Mouse (Mus musculus) MEL (cell line): ENCODE measurements at regions not wholly inside any gene's neighbourhood (a gene's known extent, or its start where the extent isn't known, plus 50 kb on each side); places are given as distances from the start of the nearest gene placed in this dataset.

Experiments
- DNase-seq: peaks from one replicate; pipeline ENCODE4 v3.0.0; 2011; ENCODE audit warnings: low read depth, low spot score
- H3K27ac ChIP-seq: 2 replicates; pipeline ENCODE4 v1.5.1; 2012; ENCODE audit warnings: low read depth, mild to moderate bottlenecking, control low read depth, low read length, moderate library complexity; ENCODE audit not compliant: control insufficient read depth
- H3K27me3 ChIP-seq, 2 experiments: fragments of 150-350 bp in 1 of 2; sonication (generic) in 1 of 2; 2 replicates each; pipeline ENCODE4 v1.6.1; 2012; ENCODE audit warnings: low read length in 2 of 2, mild to moderate bottlenecking in 2 of 2, improper control_type of control experiment in 1 of 2, moderate library complexity in 1 of 2; ENCODE audit not compliant: insufficient read depth in 2 of 2, control insufficient read depth in 1 of 2
- H3K36me3 ChIP-seq, 2 experiments: 2 replicates each; pipeline ENCODE4 v1.6.1; 2012 to 2014; ENCODE audit warnings: low read length in 2 of 2, improper control_type of control experiment in 1 of 2, inconsistent platforms in 1 of 2, mild to moderate bottlenecking in 1 of 2; ENCODE audit not compliant: insufficient read depth in 2 of 2, control insufficient read depth in 1 of 2
- H3K4me1 ChIP-seq, 2 experiments: fragments of 150-350 bp in 1 of 2; sonication (generic) in 1 of 2; 2 replicates each; pipeline ENCODE4 v1.6.1; 2012; ENCODE audit warnings: low read length in 2 of 2, improper control_type of control experiment in 1 of 2, mild to moderate bottlenecking in 1 of 2; ENCODE audit not compliant: insufficient read depth in 2 of 2, control insufficient read depth in 1 of 2
- H3K4me3 ChIP-seq, 2 experiments: fragments of 150-350 bp in 1 of 2; sonication (generic) in 1 of 2; 2 replicates each; pipeline ENCODE4 v1.5.1; 2012; ENCODE audit warnings: low read depth in 2 of 2, low read length in 2 of 2, mild to moderate bottlenecking in 2 of 2, moderate library complexity in 2 of 2, control low read depth in 1 of 2, improper control_type of control experiment in 1 of 2; ENCODE audit not compliant: control insufficient read depth in 1 of 2, insufficient read depth in 1 of 2
- H3K79me2 ChIP-seq: 2 replicates; pipeline ENCODE4 v1.6.1; 2012; ENCODE audit warnings: mild to moderate bottlenecking, low read length, moderate library complexity; ENCODE audit not compliant: control insufficient read depth, poor library complexity, insufficient read depth
- H3K9ac ChIP-seq: 2 replicates; pipeline ENCODE4 v1.6.1; 2012; ENCODE audit warnings: low read depth, mild to moderate bottlenecking, control low read depth, low read length, moderate library complexity; ENCODE audit not compliant: control insufficient read depth, poor library complexity, severe bottlenecking
- H3K9me3 ChIP-seq: fragments of 150-350 bp; sonication (generic); replicated peaks from 2 replicates; pipeline ENCODE4 v1.6.1; 2012; ENCODE audit warnings: mild to moderate bottlenecking, low read length, improper control_type of control experiment, moderate library complexity; ENCODE audit not compliant: insufficient read depth
- CHD1 ChIP-seq: IDR thresholded peaks from 2 replicates; pipeline ENCODE4 v1.6.1; 2012; ENCODE audit warnings: low read depth, mild to moderate bottlenecking, inconsistent platforms, low read length, improper control_type of control experiment
- CHD2 ChIP-seq: IDR thresholded peaks from 2 replicates; pipeline ENCODE4 v1.6.1; 2011; ENCODE audit warnings: low read length, improper control_type of control experiment
- CTCF ChIP-seq, 3 experiments: IDR thresholded peaks in 2 of 3; conservative IDR thresholded peaks in 1 of 3; 2 replicates each; pipeline ENCODE4 v1.5.1; 2011 to 2012; ENCODE audit warnings: low read length in 3 of 3, low read depth in 2 of 3, mild to moderate bottlenecking in 2 of 3, improper control_type of control experiment in 1 of 3, inconsistent platforms in 1 of 3, mixed read lengths in 1 of 3, moderate library complexity in 1 of 3; ENCODE audit not compliant: control insufficient read depth in 1 of 3, insufficient read depth in 1 of 3, poor library complexity in 1 of 3, severe bottlenecking in 1 of 3
- E2F4 ChIP-seq: IDR thresholded peaks from 2 replicates; pipeline ENCODE4 v1.6.1; 2011; ENCODE audit warnings: low read depth, low read length, improper control_type of control experiment, borderline replicate concordance
- ELF1 ChIP-seq: IDR thresholded peaks from 2 replicates; pipeline ENCODE4 v1.6.1; 2014; ENCODE audit warnings: low read depth, mild to moderate bottlenecking, inconsistent platforms, low read length, improper control_type of control experiment, moderate library complexity
- EP300 ChIP-seq, 2 experiments: IDR thresholded peaks; 2 replicates each; pipeline ENCODE4 v1.6.1; 2011; ENCODE audit warnings: improper control_type of control experiment in 2 of 2, low read length in 2 of 2, low read depth in 1 of 2, mild to moderate bottlenecking in 1 of 2
- ETS1 ChIP-seq: IDR thresholded peaks from 2 replicates; pipeline ENCODE4 v1.6.1; 2012; ENCODE audit warnings: low read depth, mild to moderate bottlenecking, inconsistent platforms, low read length, improper control_type of control experiment, moderate library complexity
- GABPA ChIP-seq: IDR thresholded peaks from 2 replicates; pipeline ENCODE4 v1.6.1; 2012; ENCODE audit warnings: low read depth, mild to moderate bottlenecking, inconsistent platforms, low read length, improper control_type of control experiment, moderate library complexity
- GATA1 ChIP-seq: IDR thresholded peaks from 2 replicates; pipeline ENCODE4 v1.6.1; 2011; ENCODE audit warnings: low read depth, low read length, improper control_type of control experiment
- JUND ChIP-seq: IDR thresholded peaks from 2 replicates; pipeline ENCODE4 v1.6.1; 2011; ENCODE audit warnings: low read depth, mild to moderate bottlenecking, improper control_type of control experiment, low read length
- MAFK ChIP-seq: IDR thresholded peaks from 2 replicates; pipeline ENCODE4 v1.6.1; 2011; ENCODE audit warnings: low read depth, mild to moderate bottlenecking, low read length, improper control_type of control experiment, borderline replicate concordance
- MAX ChIP-seq: IDR thresholded peaks from 2 replicates; pipeline ENCODE4 v1.6.1; 2011; ENCODE audit warnings: low read length, improper control_type of control experiment
- MXI1 ChIP-seq: IDR thresholded peaks from 2 replicates; pipeline ENCODE4 v1.6.1; 2011; ENCODE audit warnings: mild to moderate bottlenecking, low read depth, low read length, improper control_type of control experiment
- MYB ChIP-seq: IDR thresholded peaks from 2 replicates; pipeline ENCODE4 v1.6.1; 2011; ENCODE audit warnings: mild to moderate bottlenecking, low read depth, low read length, improper control_type of control experiment
- MYC ChIP-seq: IDR thresholded peaks from 2 replicates; pipeline ENCODE4 v1.6.1; 2011; ENCODE audit warnings: low read depth, mild to moderate bottlenecking, low read length, improper control_type of control experiment, moderate library complexity
- NRF1 ChIP-seq: IDR thresholded peaks from 2 replicates; pipeline ENCODE4 v1.6.1; 2014; ENCODE audit warnings: low read depth, mild to moderate bottlenecking, inconsistent platforms, low read length, improper control_type of control experiment, moderate library complexity; ENCODE audit not compliant: poor library complexity, insufficient read depth, severe bottlenecking
- POLR2A ChIP-seq, 2 experiments: IDR thresholded peaks; 2 replicates each; pipeline ENCODE4 v1.6.1; 2011 to 2012; ENCODE audit warnings: low read length in 2 of 2, mild to moderate bottlenecking in 2 of 2, control low read depth in 1 of 2, improper control_type of control experiment in 1 of 2, low read depth in 1 of 2, moderate library complexity in 1 of 2; ENCODE audit not compliant: control insufficient read depth in 1 of 2, insufficient read depth in 1 of 2, poor library complexity in 1 of 2
- POLR2AphosphoS5 ChIP-seq: IDR thresholded peaks from 2 replicates; pipeline ENCODE4 v1.6.1; 2012; ENCODE audit warnings: low read depth, borderline replicate concordance, mild to moderate bottlenecking, inconsistent platforms, low read length, moderate library complexity, mixed read lengths
- RAD21 ChIP-seq: IDR thresholded peaks from 2 replicates; pipeline ENCODE4 v1.6.1; 2011; ENCODE audit warnings: mild to moderate bottlenecking, low read depth, low read length, improper control_type of control experiment
- RCOR1 ChIP-seq: IDR thresholded peaks from 2 replicates; pipeline ENCODE4 v1.6.1; 2012; ENCODE audit warnings: low read depth, mild to moderate bottlenecking, inconsistent platforms, low read length, improper control_type of control experiment
- SIN3A ChIP-seq: IDR thresholded peaks from 2 replicates; pipeline ENCODE4 v1.6.1; 2012; ENCODE audit warnings: low read length, improper control_type of control experiment, inconsistent platforms
- SMC3 ChIP-seq: IDR thresholded peaks from 2 replicates; pipeline ENCODE4 v1.6.1; 2011; ENCODE audit warnings: low read depth, low read length, improper control_type of control experiment
- TAL1 ChIP-seq: IDR thresholded peaks from 2 replicates; pipeline ENCODE4 v1.6.1; 2012; ENCODE audit warnings: mild to moderate bottlenecking, inconsistent platforms, low read length, moderate library complexity, mixed read lengths
- TCF12 ChIP-seq: IDR thresholded peaks from 2 replicates; pipeline ENCODE4 v1.6.1; 2014; ENCODE audit warnings: low read depth, mild to moderate bottlenecking, inconsistent platforms, low read length, improper control_type of control experiment, moderate library complexity
- UBTF ChIP-seq: IDR thresholded peaks from 2 replicates; pipeline ENCODE4 v1.6.1; 2012; ENCODE audit warnings: low read depth, mild to moderate bottlenecking, inconsistent platforms, low read length, improper control_type of control experiment, moderate library complexity, borderline replicate concordance; ENCODE audit not compliant: insufficient read depth
- USF1 ChIP-seq: IDR thresholded peaks from 2 replicates; pipeline ENCODE4 v1.6.1; 2014; ENCODE audit warnings: low read depth, mild to moderate bottlenecking, inconsistent platforms, low read length, improper control_type of control experiment, moderate library complexity
- USF2 ChIP-seq, 2 experiments: IDR thresholded peaks; 2 replicates each; pipeline ENCODE4 v1.6.1; 2011 to 2012; ENCODE audit warnings: improper control_type of control experiment in 2 of 2, low read length in 2 of 2, borderline replicate concordance in 1 of 2, inconsistent platforms in 1 of 2, low read depth in 1 of 2, mild to moderate bottlenecking in 1 of 2; ENCODE audit not compliant: insufficient read depth in 1 of 2
- ZC3H11A ChIP-seq: IDR thresholded peaks from 2 replicates; pipeline ENCODE4 v1.6.1; 2012; ENCODE audit warnings: low read depth, mild to moderate bottlenecking, inconsistent platforms, low read length, improper control_type of control experiment
- ZKSCAN1 ChIP-seq: IDR thresholded peaks from 2 replicates; pipeline ENCODE4 v1.6.1; 2012; ENCODE audit warnings: low read depth, mild to moderate bottlenecking, inconsistent platforms, low read length, improper control_type of control experiment, moderate library complexity
- ZMIZ1 ChIP-seq: IDR thresholded peaks from 2 replicates; pipeline ENCODE4 v1.6.1; 2012; ENCODE audit warnings: low read depth, mild to moderate bottlenecking, inconsistent platforms, low read length, improper control_type of control experiment, moderate library complexity

GRCm38 (mm10) chr14:120119506-120119905 lies 77.3 kb upstream of the Oxgr1 start:
- Histone ChIP-seq H3K79me2 (no peaks in the 10 kb centered on the region), H3K27me3 (no peaks in the 10 kb centered on the region), H3K27ac (no peak overlapping the region), H3K4me1 (no peaks in the 10 kb centered on the region), H3K9me3 (no peaks in the 10 kb centered on the region), H3K4me3 (no peak overlapping the region), H3K36me3 (no peaks in the 10 kb centered on the region), H3K9ac (no peak overlapping the region)
- TF ChIP-seq MYC (no peak), MAFK (no peak), CHD1 (no peak), JUND (no peak), MXI1 (no peak), TCF12 (no peak), NRF1 (no peak), UBTF (no peak), MYB (no peak), RAD21 (no peak), E2F4 (no peak), GATA1 (no peak), SMC3 (no peak), ETS1 (no peak), POLR2A (IDR thresholded peaks at IDR 0.05; ENCODE audit: control insufficient read depth in 1 of 2, insufficient read depth in 1 of 2, low read depth in 1 of 2, low read length in 2 of 2, poor library complexity in 1 of 2) (no peak), ZKSCAN1 (no peak), GABPA (no peak), USF2 (IDR thresholded peaks at IDR 0.05; ENCODE audit: borderline replicate concordance in 1 of 2, insufficient read depth in 1 of 2, low read depth in 1 of 2, low read length in 2 of 2) (no peak)
- no peak for DNase-seq

- no peak overlapping the region for H3K4me3 ChIP-seq
- no peaks in the 10 kb centered on the region for H3K27me3 ChIP-seq
- no peak overlapping the region for H3K27ac ChIP-seq
- DNase-seq, result no peak
- TF ChIP-seq CTCF (IDR thresholded peaks at IDR 0.05 in 2 of 3, conservative IDR thresholded peaks at IDR 0.05 in 1 of 3; ENCODE audit: control insufficient read depth in 1 of 3, insufficient read depth in 1 of 3, low read depth in 2 of 3, low read length in 3 of 3, poor library complexity in 1 of 3, severe bottlenecking in 1 of 3) (no peak), RAD21 (no peak), CHD2 (no peak), ELF1 (no peak), UBTF (no peak), MYB (no peak), SIN3A (no peak), MAX (no peak), GATA1 (no peak), USF1 (no peak), ZMIZ1 (no peak), TAL1 (no peak), GABPA (no peak), E2F4 (no peak), EP300 (IDR thresholded peaks at IDR 0.05; ENCODE audit: low read depth in 1 of 2, low read length in 2 of 2) (no peak), ZC3H11A (no peak), POLR2AphosphoS5 (no peak), RCOR1 (no peak), NRF1 (no peak)
- no peak overlapping the region for H3K9ac ChIP-seq
- H3K9me3 ChIP-seq, result no peaks in the 10 kb centered on the region
- no peaks in the 10 kb centered on the region for H3K79me2 ChIP-seq
- H3K36me3 ChIP-seq, result no peaks in the 10 kb centered on the region
- H3K4me1 ChIP-seq, result no peaks in the 10 kb centered on the region
Measured at GRCm38 (mm10) chr14:120120261-120120660, 78.0 kb upstream of the Oxgr1 start.
